Mouse (Mus musculus) spleen, postnatal 36 days (tissue): ENCODE measurements around the gene Nol9.

ENCODE experiments used
- DNase-seq, 2 experiments: peaks; one replicate each; pipeline ENCODE4 v3.0.0; 2022; ENCODE audit warnings: low spot score in 2 of 2, mixed read lengths in 1 of 2

Nol9 gene

GRCm38 (mm10) chr4:152038985-152039830 is at the start of gene Nol9:
Gene Nol9 (plus strand): TSS chr4:152039321.
- DNase-seq, result peak; percentile 90 to 93

- no peak for DNase-seq
Observed at GRCm38 (mm10) chr4:151992091-151992490, 47.0 kb upstream of the Nol9 start.

DNA sequence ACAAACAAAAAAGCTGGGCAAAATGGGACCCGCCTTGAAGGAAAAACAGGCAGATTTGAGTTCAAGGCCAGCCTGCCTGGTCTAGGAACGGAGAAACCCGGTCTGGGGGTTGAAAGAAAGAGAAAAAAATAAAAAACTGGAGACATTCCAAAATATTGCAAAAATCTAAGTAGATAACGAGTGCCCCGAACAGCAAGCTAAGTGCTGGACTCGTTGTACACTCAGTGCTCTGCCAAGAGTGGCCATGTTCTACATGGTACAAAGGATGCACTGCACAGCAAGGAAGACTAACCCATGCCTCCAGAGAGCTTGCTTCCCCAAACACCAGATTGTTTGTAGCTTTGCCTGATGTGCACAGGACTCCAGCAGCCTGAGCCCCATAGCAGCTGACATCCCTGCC is 46.1 kb upstream of the Nol9 start:
- no peak for DNase-seq

DNA sequence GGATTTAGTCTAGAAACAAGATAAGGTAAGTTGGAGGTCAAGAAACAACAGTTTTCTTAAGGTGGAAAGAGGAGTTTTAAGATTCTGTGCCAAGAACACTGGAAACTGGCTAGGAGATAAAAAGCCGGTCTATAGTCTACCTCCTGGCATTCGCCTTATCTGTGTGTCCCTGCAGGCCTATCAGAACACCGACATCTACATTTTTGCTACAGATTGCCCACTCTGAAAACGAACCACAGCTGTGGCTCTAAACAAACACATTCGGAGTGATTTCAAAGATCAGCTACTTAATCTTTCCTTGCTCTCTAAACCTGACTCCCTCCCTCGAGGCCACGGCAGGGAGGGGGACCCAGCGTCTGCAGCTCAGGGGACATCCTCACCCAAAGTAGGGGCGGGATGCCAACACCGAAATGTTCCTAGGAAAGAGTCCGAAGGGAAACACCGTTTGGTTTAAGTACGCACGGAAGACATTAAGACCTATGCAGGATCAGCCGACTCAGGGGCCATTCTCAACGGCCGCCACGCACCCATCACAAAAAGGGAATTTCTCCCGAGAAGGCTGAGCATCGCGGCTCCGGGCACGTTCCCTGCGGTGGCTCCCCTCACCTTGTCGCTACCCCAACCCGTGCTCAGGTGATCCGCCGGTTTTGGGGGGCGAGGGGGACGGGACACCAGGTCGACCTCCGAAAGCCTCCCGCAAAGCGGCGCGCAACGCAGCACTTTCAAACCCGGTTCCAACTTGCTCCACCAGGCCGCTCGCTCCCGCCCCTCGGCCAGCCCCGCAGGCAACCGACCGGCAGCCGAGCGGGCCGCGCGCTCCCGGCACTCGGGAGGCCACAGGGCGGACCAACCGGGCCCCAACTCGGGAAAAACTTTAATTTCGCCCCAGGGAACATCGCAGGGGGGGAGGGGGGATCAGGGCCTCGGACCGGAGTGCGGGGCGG is 44.6 kb upstream of the Nol9 start:
- no peak for DNase-seq

- no peak for DNase-seq
Observed at GRCm38 (mm10) chr4:151995371-151996172, 43.5 kb upstream of the Nol9 start.

DNA sequence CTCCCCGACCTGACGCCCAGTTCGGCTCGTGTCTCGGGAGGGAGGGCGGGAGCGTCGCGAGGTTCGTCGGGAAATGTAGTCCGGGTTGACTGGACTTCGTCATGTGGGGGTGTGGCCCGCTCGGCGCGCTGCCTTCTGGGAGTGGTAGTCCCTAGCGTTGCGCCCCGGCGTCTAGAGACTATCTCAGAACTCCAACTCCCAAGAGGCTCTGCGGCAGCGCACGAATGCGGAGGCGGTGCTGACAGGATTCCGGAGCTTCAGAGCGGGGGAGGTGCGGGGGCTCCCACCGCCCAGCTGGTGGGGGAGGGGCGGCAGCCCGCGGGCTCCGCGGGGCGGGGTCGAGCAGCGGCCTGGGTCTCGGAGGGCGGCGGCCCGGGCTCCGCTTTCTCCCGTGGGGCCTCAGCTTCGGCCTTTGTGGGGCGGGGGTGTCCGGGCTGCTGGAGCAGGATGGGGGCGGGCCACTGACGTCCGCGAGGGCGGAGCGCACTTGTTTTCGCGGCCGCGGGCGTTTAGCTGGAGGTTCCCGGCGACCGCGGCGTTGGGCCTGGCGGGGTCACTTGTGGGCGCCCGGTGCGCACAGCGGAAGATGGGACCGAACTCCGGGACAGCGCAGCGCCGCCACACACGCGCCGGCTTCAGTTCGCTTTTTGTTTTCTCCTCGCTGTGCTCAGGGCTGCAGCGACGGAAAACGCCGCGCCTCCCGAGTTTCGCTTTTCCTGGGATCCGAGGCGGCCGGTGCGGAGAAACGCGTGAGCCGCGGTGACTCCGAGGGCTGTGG is 42.8 kb upstream of the Nol9 start, which contains the start of gene Phf13:
Phf13 (minus strand) TSS at position 86 of the 778 bp plus-strand sequence.
- DNase-seq, result peak; percentile 99

GRCm38 (mm10) chr4:151996951-151997222 is 42.2 kb upstream of the Nol9 start:
- DNase-seq, result no peak

- DNase-seq, result no peak
Observed at GRCm38 (mm10) chr4:151997701-151998100, 41.4 kb upstream of the Nol9 start.

DNA sequence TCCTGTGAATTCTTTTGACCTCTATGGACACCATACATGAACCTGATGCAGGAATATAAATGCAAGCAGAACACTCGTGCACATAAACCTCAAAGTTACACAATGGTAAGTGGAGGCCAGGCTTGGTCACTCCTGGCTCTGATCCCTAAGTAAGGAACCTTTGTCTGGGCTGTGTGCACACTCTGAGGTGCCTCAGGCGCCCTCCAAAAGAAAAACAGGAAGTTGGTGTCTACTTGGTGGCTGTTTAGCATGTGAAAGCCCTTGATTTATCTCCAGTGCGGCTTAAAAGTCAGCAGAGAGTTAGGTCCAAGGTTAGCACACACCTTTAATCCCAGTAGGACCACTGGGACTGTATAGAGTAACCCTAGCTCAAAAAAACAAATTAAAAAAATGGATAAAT is 39.6 kb upstream of the Nol9 start:
- no peak for DNase-seq

DNA sequence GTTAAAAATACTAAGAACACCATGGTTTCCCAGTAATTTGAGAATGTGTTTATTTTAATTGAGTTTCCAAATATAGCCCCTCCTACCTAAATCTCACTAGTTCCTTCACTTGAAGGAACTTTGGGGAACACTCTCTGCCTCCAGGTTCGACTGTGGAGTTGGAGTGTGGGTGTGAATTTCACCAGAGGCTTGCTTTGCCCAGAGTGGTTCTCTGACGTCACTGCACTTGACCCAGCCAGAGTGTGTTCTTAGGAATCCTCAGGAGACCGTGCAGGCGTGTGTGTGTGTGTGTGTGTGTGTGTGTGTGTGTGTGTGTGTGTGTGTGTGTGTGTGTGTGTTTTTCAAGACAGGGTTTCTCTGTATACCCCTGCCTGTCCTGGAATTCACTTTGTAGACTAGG is 38.2 kb upstream of the Nol9 start:
- DNase-seq, result no peak

- no peak for DNase-seq
Observed at GRCm38 (mm10) chr4:152001335-152001734, 37.8 kb upstream of the Nol9 start.

DNA sequence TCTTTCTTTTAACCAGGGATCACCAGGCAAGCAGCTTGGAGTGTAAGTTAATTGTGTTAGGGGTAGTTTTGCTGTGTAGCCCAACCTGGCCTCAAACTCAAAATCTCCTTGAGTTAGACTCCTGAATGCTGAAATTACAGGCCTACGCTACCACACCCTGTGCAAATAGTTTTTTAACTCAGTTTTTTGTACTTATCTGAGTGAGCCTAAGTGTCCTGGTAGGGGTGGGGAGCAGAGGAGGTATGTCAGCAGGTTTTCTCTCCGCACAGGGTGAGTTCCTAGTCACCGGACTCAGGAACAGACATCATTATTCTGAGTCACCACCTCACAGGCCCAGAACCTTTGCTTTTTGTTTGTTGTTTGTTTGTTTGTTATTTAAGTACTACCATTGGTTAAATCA is 37.1 kb upstream of the Nol9 start:
- no peak for DNase-seq

DNA sequence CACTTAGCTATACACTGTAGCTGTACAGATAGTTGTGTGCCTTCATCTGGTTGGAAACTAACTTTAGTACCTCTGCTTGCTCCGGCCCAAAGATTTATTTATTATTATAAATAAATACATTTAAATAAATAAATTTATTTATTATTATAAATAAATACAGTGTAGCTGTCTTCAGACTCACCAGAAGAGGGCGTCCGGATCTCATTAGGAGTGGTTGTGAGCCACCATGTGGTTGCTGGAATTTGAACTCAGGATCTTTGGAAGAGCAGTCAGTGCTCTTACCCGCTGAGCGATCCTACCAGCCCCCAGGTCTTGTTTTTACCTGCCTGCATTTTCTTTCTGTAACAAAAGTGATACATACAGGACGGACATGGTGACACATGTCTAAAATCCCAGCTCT is 33.0 kb upstream of the Nol9 start:
- no peak for DNase-seq

DNA sequence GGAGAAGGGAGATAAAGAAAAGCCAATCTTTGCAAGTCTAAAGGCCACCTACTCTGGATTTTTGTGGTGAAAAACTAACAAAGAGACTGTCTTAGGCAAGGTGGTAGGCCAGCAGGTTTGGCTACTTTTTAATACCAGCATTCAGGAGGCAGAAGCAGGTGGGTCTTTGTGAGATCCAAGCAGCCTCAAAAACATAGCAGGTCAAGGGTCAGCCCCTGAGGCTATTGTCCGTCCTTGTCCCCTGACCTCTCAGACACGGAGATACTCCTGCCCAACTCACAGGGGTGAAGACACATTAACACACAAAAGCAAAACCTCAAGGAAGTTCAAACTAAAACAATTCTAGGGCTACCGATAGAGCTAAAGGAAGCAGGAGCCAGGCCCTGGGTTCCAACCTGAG is 32.3 kb upstream of the Nol9 start:
- no peak for DNase-seq

DNA sequence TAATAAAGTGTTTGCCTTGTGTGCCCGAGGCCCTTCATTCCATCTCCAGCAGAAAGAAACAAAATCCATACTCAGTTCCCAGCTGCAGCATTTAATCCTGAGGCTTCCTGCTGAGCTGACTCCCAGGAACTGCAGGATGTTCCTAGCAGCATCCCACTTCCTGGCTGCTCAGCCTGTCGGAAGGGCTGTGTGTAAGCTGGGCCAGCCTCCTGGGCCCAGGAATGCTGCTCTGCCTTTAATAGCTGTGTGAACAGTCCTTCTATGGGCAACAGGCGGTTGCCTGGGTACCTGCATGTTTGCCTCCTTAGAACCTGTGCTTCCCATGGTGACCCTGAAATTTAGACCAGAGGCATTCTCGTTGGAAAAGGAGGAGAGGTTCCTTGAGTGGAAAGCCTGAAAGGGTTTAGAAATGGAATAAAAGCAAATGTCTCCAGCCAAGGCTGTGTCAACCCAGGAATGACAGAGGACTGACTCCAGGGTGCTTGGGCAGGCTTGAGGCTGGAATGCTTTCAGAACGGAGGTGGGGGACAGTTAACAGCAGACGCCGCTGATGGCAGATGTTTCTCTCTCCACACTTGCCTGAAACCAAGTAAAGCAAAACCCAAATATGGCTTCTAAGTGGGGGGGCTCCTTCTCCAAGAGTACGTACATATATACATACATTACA is 31.5 kb upstream of the Nol9 start:
- no peak for DNase-seq

DNA sequence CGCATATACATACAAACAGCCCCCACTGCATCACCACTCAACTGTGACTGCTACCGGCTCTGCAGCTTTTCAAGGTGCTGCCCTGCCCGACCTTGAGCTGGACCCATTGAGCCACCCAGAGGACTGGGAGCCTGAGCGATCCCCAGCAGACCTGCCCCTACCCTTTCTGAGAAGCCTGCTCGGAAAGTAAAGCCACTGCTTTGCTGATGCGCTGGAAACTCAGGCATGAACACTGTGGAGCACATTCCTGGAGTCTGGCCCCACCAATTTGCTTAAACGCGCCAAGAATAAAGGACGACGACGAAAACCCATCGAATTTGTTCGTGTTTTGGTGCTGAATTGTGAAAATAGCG is 31.0 kb upstream of the Nol9 start:
- DNase-seq, result no peak

GRCm38 (mm10) chr4:152008622-152009075 is 30.5 kb upstream of the Nol9 start, which contains the start of gene Klhl21:
Gene Klhl21 (plus strand): TSS chr4:152008803.
- peak; percentile 92 to 93 for DNase-seq

DNA sequence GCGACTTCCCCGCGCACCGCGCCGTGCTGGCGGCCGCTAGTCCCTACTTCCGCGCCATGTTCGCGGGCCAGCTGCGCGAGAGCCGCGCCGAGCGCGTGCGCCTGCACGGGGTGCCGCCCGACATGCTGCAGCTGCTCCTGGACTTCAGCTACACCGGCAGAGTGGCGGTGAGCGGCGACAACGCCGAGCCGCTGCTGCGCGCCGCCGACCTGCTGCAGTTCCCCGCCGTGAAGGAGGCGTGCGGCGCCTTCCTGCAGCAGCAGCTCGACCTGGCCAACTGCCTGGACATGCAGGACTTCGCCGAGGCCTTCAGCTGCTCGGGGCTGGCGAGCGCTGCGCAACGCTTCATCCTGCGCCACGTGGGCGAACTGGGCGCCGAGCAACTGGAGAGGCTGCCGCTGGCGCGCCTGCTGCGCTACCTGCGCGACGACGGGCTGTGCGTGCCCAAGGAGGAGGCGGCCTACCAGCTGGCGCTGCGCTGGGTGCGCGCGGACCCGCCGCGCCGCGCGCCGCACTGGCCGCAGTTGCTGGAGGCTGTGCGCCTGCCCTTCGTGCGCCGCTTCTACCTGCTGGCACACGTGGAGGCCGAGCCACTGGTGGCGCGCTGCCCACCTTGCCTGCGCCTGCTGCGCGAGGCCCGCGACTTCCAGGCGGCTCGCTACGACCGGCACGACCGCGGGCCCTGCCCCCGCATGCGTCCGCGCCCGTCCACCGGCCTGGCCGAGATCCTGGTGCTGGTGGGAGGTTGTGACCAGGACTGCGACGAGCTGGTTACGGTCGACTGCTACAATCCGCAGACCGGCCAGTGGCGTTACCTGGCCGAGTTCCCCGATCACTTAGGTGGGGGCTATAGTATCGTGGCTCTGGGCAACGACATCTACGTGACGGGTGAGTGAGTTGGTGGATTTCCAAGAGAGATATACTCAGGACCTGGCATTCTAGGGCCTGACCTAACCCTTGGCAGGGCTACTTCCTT is 29.8 kb upstream of the Nol9 start:
- DNase-seq, result peak in 1 of 2 experiments; percentile 43

GRCm38 (mm10) chr4:152010091-152010706 is 28.9 kb upstream of the Nol9 start:
- peak in 1 of 2 experiments; percentile 34 for DNase-seq
